Mouse (Mus musculus): ENCODE measurements around the gene Zfand2b. TPM values are rescaled to one million over a fixed set of nuclear protein-coding genes. Genes with fewer than 3 reads are reported as not detected.
A peak's percentile ranks its signal among the peaks of the same experiment; 100 is the strongest.

The Zfand2b gene
- total RNA-seq, 2 experiments from 2014 or later, result 20.2 to 20.4 TPM

GRCm38 (mm10) chr1:75211141-75211708 lies 42.8 kb downstream of the Zfand2b start:
- intact Hi-C loops (cut with DNase I), result no loop called here
- DNase-seq, result no peak

GRCm38 (mm10) chr1:75212542-75212941 lies 44.1 kb downstream of the Zfand2b start:
- DNase-seq, result no peak
- intact Hi-C loops (cut with DNase I), result no loop called here

GRCm38 (mm10) chr1:75213096-75213495 lies 44.6 kb downstream of the Zfand2b start:
- no peak for DNase-seq
- intact Hi-C loops (cut with DNase I), result no loop called here

- peak in 1 of 2 experiments; percentile 51 for DNase-seq
- intact Hi-C loops (cut with DNase I), result no loop called here
Observed at GRCm38 (mm10) chr1:75214442-75214841, 46.0 kb downstream of the Zfand2b start.

- intact Hi-C loops (cut with DNase I), result no loop called here
- peak; percentile 90 to 92 for DNase-seq
Observed at GRCm38 (mm10) chr1:75214886-75215285, 46.4 kb downstream of the Zfand2b start.

- intact Hi-C loops (cut with DNase I), result no loop called here
- DNase-seq, result no peak
Observed at GRCm38 (mm10) chr1:75215785-75216184, 47.3 kb downstream of the Zfand2b start.

- intact Hi-C loops (cut with DNase I), result no loop called here
- peak; percentile 84 to 85 for DNase-seq
Observed at GRCm38 (mm10) chr1:75216797-75217585, 48.5 kb downstream of the Zfand2b start.

GRCm38 (mm10) chr1:75217893-75218226 lies 49.4 kb downstream of the Zfand2b start:
- peak in 1 of 2 experiments; percentile 36 for DNase-seq
- intact Hi-C loops (cut with DNase I), result loop anchor here (2.0 kb wide), 1 partner anchor 17 kb away; no protein-coding TSS in a partner anchor

- intact Hi-C loops (cut with DNase I), result loop anchor here (2.0 kb wide), 1 partner anchor 16 kb away; no protein-coding TSS in a partner anchor
- DNase-seq, result peak; percentile 84 to 87
Observed at GRCm38 (mm10) chr1:75218227-75219001, 50.0 kb downstream of the Zfand2b start.

- intact Hi-C loops (cut with DNase I), result loop anchor here (2.0 kb wide), 1 partner anchor 16 kb away; no protein-coding TSS in a partner anchor
- DNase-seq, result peak; percentile 91 to 92
Observed at GRCm38 (mm10) chr1:75219078-75219477, 50.6 kb downstream of the Zfand2b start.

GRCm38 (mm10) chr1:75219531-75219930 lies 51.1 kb downstream of the Zfand2b start, which contains the start of gene Tuba4a:
TSS of gene Tuba4a (minus strand) at chr1:75219865.
- DNase-seq, result peak in 1 of 2 experiments; percentile 33
- intact Hi-C loops (cut with DNase I), result loop anchor here (2.0 kb wide), 1 partner anchor 15 kb away; no protein-coding TSS in a partner anchor

Small RNAs within 50 kb of the gene (microRNA-seq; reads per million reads assigned to microRNA genes)
- gene Gm27943, result 0 reads per million in 2 experiments

Other genes starting within 250 kb of the Zfand2b start
- gene Cfap65, start 233.0 kb upstream of the Zfand2b start, total RNA-seq (2021), result under 1 TPM in 1 of 2 experiments, not detected in 1; 0.05 TPM
- under 1 TPM in 1 of 2 experiments, not detected in 1; 0.14 TPM for gene Ihh, start 217.0 kb upstream of the Zfand2b start, total RNA-seq (2021)
- 1 to 10 TPM; 2.2 to 2.7 TPM for gene Nhej1, start 43.4 kb upstream of the Zfand2b start, total RNA-seq (2021)
- gene Slc23a3, start 34.8 kb upstream of the Zfand2b start, total RNA-seq (2021), result 1 to 10 TPM in 1 of 2 experiments, under 1 TPM in 1; 0.72 to 1.6 TPM
- 10 to 100 TPM; 31.4 to 34.9 TPM for gene Cnppd1, start 25.9 kb upstream of the Zfand2b start, total RNA-seq (2021)
- 10 to 100 TPM; 29.2 to 33.2 TPM for gene Retreg2, start 25.9 kb upstream of the Zfand2b start, total RNA-seq (2021)
- 10 to 100 TPM; 23.6 to 26.8 TPM for gene Abcb6, start 11.7 kb downstream of the Zfand2b start, total RNA-seq (2021)
- gene Ankzf1, start 23.5 kb downstream of the Zfand2b start, total RNA-seq (2021), result 10 to 100 TPM; 12.5 TPM
- gene Atg9a, start 23.6 kb downstream of the Zfand2b start, total RNA-seq (2021), result 10 to 100 TPM; 51.6 to 54.2 TPM
- 10 to 100 TPM in 1 of 2 experiments, 1 to 10 TPM in 1; 9.9 to 10.5 TPM for gene Glb1l, start 42.2 kb downstream of the Zfand2b start, total RNA-seq (2021)
- 10 to 100 TPM; 60.1 to 61.4 TPM for gene Stk16, start 42.2 kb downstream of the Zfand2b start, total RNA-seq (2021)
- 100 to 1,000 TPM; 543 to 577 TPM for gene Tuba4a, start 51.2 kb downstream of the Zfand2b start, total RNA-seq (2021)
- not detected for gene A630095N17Rik, start 63.5 kb downstream of the Zfand2b start, total RNA-seq (2021)
- 10 to 100 TPM; 58.3 to 61.4 TPM for gene Dnajb2, start 67.8 kb downstream of the Zfand2b start, total RNA-seq (2021)
- gene Ptprn, start 95.9 kb downstream of the Zfand2b start, total RNA-seq (2021), result under 1 TPM; 0.34 to 0.42 TPM
- gene Resp18, start 109.8 kb downstream of the Zfand2b start, total RNA-seq (2021), result not detected
- 10 to 100 TPM; 92.2 to 92.7 TPM for gene Dnpep, start 149.3 kb downstream of the Zfand2b start, total RNA-seq (2021)
- 100 to 1,000 TPM; 909 to 916 TPM for gene Des, start 191.7 kb downstream of the Zfand2b start, total RNA-seq (2021)
- 100 to 1,000 TPM; 104 to 112 TPM for gene Speg, start 206.7 kb downstream of the Zfand2b start, total RNA-seq (2021)